Mouse (Mus musculus): ENCODE measurements at regions not wholly inside any gene's neighbourhood (a gene's known extent, or its start where the extent isn't known, plus 50 kb on each side); places are given as distances from the start of the nearest gene placed in this dataset.

GRCm38 (mm10) chr12:107723062-107723859 is 234.8 kb downstream of the 3110018I06Rik start:
- no peak for DNase-seq (ENCODE audit: low read depth, low spot score)

GRCm38 (mm10) chr12:107723860-107724320 is 235.5 kb downstream of the 3110018I06Rik start:
- DNase-seq (ENCODE audit: low read depth, low spot score) = no peak

- no peak for DNase-seq (ENCODE audit: low read depth, low spot score)
These were observed 236.0 kb downstream of the 3110018I06Rik start for GRCm38 (mm10) chr12:107724467-107724866.

- no peak for DNase-seq (ENCODE audit: low read depth, low spot score)
These were observed 240.4 kb downstream of the 3110018I06Rik start for GRCm38 (mm10) chr12:107728865-107729264.

- no peak for DNase-seq (ENCODE audit: low read depth, low spot score)
These were observed 240.9 kb downstream of the 3110018I06Rik start for GRCm38 (mm10) chr12:107729301-107729700.

GRCm38 (mm10) chr12:107730940-107731339 is 242.5 kb downstream of the 3110018I06Rik start:
- DNase-seq (ENCODE audit: low read depth, low spot score) = no peak

- DNase-seq (ENCODE audit: low read depth, low spot score) = no peak
These were observed 246.1 kb downstream of the 3110018I06Rik start for GRCm38 (mm10) chr12:107734536-107734935.

GRCm38 (mm10) chr12:107742641-107743040 is 254.2 kb downstream of the 3110018I06Rik start:
- DNase-seq (ENCODE audit: low read depth, low spot score) = no peak

- DNase-seq (ENCODE audit: low read depth, low spot score) = no peak
These were observed 256.4 kb downstream of the 3110018I06Rik start for GRCm38 (mm10) chr12:107744822-107745221.

GRCm38 (mm10) chr12:107748481-107749380 is 254.7 kb downstream of the Bcl11b start:
- DNase-seq (ENCODE audit: low read depth, low spot score) = no peak

- DNase-seq (ENCODE audit: low read depth, low spot score) = no peak
These were observed 253.9 kb downstream of the Bcl11b start for GRCm38 (mm10) chr12:107749381-107750085.

GRCm38 (mm10) chr12:107750285-107750927 is 253.0 kb downstream of the Bcl11b start:
- DNase-seq (ENCODE audit: low read depth, low spot score) = no peak

GRCm38 (mm10) chr12:107752126-107752525 is 251.3 kb downstream of the Bcl11b start:
- DNase-seq (ENCODE audit: low read depth, low spot score) = peak; percentile 36

- no peak for DNase-seq (ENCODE audit: low read depth, low spot score)
These were observed 250.8 kb downstream of the Bcl11b start for GRCm38 (mm10) chr12:107752587-107752986.

- peak; percentile 75 for DNase-seq (ENCODE audit: low read depth, low spot score)
These were observed 250.4 kb downstream of the Bcl11b start for GRCm38 (mm10) chr12:107753022-107753421.

GRCm38 (mm10) chr12:107753536-107753935 is 249.9 kb downstream of the Bcl11b start:
- DNase-seq (ENCODE audit: low read depth, low spot score) = no peak

- no peak for DNase-seq (ENCODE audit: low read depth, low spot score)
These were observed 248.5 kb downstream of the Bcl11b start for GRCm38 (mm10) chr12:107754885-107755284.

GRCm38 (mm10) chr12:107755820-107756517 is 247.4 kb downstream of the Bcl11b start:
- DNase-seq (ENCODE audit: low read depth, low spot score) = peak; percentile 42

- DNase-seq (ENCODE audit: low read depth, low spot score) = no peak
These were observed 246.2 kb downstream of the Bcl11b start for GRCm38 (mm10) chr12:107757184-107757583.

- DNase-seq (ENCODE audit: low read depth, low spot score) = no peak
These were observed 245.2 kb downstream of the Bcl11b start for GRCm38 (mm10) chr12:107757996-107758791.

Measured in skeletal muscle tissue, adult 2 months (tissue).